10 mouse cellular contexts compared by ENCODE assay signal in genomic region chr11:116695194-116695880, GRCm38 (mm10). TPM values are rescaled to one million over a fixed set of nuclear protein-coding genes. Genes with fewer than 3 reads are reported as not detected.
DNase-seq lines count a peak whose midpoint lies in the region; ATAC-seq and TF ChIP-seq lines count a peak whose summit lies in the region.
"Had no signal": no experiment of that assay in that cellular context is flagged by ENCODE, and none has a peak within 500 bp of the region (broad histone marks: within the 10 kb centered on the region; RNA-seq: fewer than 3 reads in every experiment).

No protein-coding gene starts in this region.

- peak; percentile 27 for DNase-seq in hindbrain, embryonic 10.5 days (ENCODE audit: low spot score)
- no peak for DNase-seq in hindbrain, embryonic 14.5 days (ENCODE audit: low spot score)
- peak; percentile 69 for DNase-seq in R1 (ENCODE audit: low read depth, low spot score)
- DNase-seq in heart, postnatal 36 days = peak; percentile 29 to 35
- no peak for DNase-seq in limb, embryonic 14.5 days (ENCODE audit: low spot score)
- no peak for DNase-seq in B cell, adult 2 months
- DNase-seq in layer of hippocampus, adult 18-20 months (ENCODE audit: low spot score in 2 of 2) = no peak
- DNase-seq: cerebellum, adult 18-20 months had no signal

- H3K4me1 ChIP-seq in hindbrain, embryonic 10.5 days (replicated peaks) = peaks cover 35% of the 10 kb centered on the region
- peaks cover 10% of the 10 kb centered on the region for H3K4me1 ChIP-seq in hindbrain, embryonic 14.5 days (replicated peaks; ENCODE audit: control insufficient read depth, insufficient read depth, low read length)
- H3K4me1 ChIP-seq in limb, embryonic 14.5 days (ENCODE audit: control insufficient read depth, insufficient read depth, low read length) = 0 out of 2 replicates have a peak, but pooled peaks cover 17% of the 10 kb centered on the region
- peaks cover 15% of the 10 kb centered on the region for H3K4me1 ChIP-seq in forebrain, embryonic 15.5 days

- H3K4me2 ChIP-seq in hindbrain, embryonic 14.5 days (replicated peaks) = no peak overlapping the region
- no peak overlapping the region for H3K4me2 ChIP-seq in limb, embryonic 14.5 days (replicated peaks; ENCODE audit: low read depth, low read length, severe bottlenecking)
- H3K4me2 ChIP-seq in forebrain, embryonic 15.5 days (replicated peaks) = no peak overlapping the region

- H3K4me3 ChIP-seq in hindbrain, embryonic 10.5 days = no peak overlapping the region
- H3K4me3 ChIP-seq in hindbrain, embryonic 14.5 days (replicated peaks; ENCODE audit: low read length) = no peak overlapping the region
- H3K4me3 ChIP-seq in limb, embryonic 14.5 days (replicated peaks; ENCODE audit: low read length) = no peak overlapping the region
- H3K4me3 ChIP-seq in forebrain, embryonic 15.5 days = no peak overlapping the region

- H3K36me3 ChIP-seq in hindbrain, embryonic 10.5 days = no peaks in the 10 kb centered on the region
- no peaks in the 10 kb centered on the region for H3K36me3 ChIP-seq in hindbrain, embryonic 14.5 days (replicated peaks; ENCODE audit: control insufficient read depth, insufficient read depth)
- H3K36me3 ChIP-seq in limb, embryonic 14.5 days (ENCODE audit: control insufficient read depth, insufficient read depth, low read length) = no peaks in the 10 kb centered on the region; the same call in 1 of the 2 replicates
- no peaks in the 10 kb centered on the region for H3K36me3 ChIP-seq in forebrain, embryonic 15.5 days

- TF ChIP-seq POLR2A in limb, embryonic 14.5 days (IDR thresholded peaks at IDR 0.05; ENCODE audit: borderline replicate concordance, extremely low read depth, insufficient read depth, insufficient read length) = no peak

- ATAC-seq in hindbrain, embryonic 14.5 days (ENCODE audit: low FRiP score) = no peak
- no peak for ATAC-seq in limb, embryonic 14.5 days (ENCODE audit: low FRiP score, low read depth)
- ATAC-seq in forebrain, embryonic 15.5 days (replicated peaks) = no peak

- 22% methylated on average over 23 of the region's 23 CpGs for WGBS in hindbrain, embryonic 10.5 days
- 19% methylated on average over 23 of the region's 23 CpGs for WGBS in hindbrain, embryonic 14.5 days
- 34% methylated on average over 23 of the region's 23 CpGs for WGBS in limb, embryonic 14.5 days
- 15% methylated on average over 23 of the region's 23 CpGs for WGBS in forebrain, embryonic 15.5 days

- no peak overlapping the region for H3K27ac ChIP-seq in hindbrain, embryonic 10.5 days
- H3K27ac ChIP-seq in hindbrain, embryonic 14.5 days = no peak overlapping the region
- no peak overlapping the region for H3K27ac ChIP-seq in limb, embryonic 14.5 days (replicated peaks; ENCODE audit: low read depth, low read length)
- H3K27ac ChIP-seq in forebrain, embryonic 15.5 days (replicated peaks) = no peak overlapping the region

- intact Hi-C loops in heart, postnatal 36 days (cut with DNase I) = loop anchor here (2.0 to 5.0 kb wide), 2 partner anchors 42 to 53 kb away; no protein-coding TSS in a partner anchor

- no peaks in the 10 kb centered on the region for H3K9me3 ChIP-seq in hindbrain, embryonic 10.5 days
- H3K9me3 ChIP-seq in hindbrain, embryonic 14.5 days (ENCODE audit: control insufficient read depth, low read length) = no peaks in the 10 kb centered on the region
- 0 out of 2 replicates have a peak, but pooled peaks cover under 1% of the 10 kb centered on the region for H3K9me3 ChIP-seq in limb, embryonic 14.5 days (ENCODE audit: control insufficient read depth, low read length)
- H3K9me3 ChIP-seq in forebrain, embryonic 15.5 days = no peaks in the 10 kb centered on the region

- H3K9ac ChIP-seq in hindbrain, embryonic 14.5 days = no peak overlapping the region
- H3K9ac ChIP-seq in limb, embryonic 14.5 days (ENCODE audit: low read depth, low read length, severe bottlenecking) = peak overlapping the region; percentile 72
- H3K9ac ChIP-seq in forebrain, embryonic 15.5 days (replicated peaks) = no peak overlapping the region

- peaks cover 54% of the 10 kb centered on the region for H3K27me3 ChIP-seq in hindbrain, embryonic 10.5 days (ENCODE audit: insufficient read depth, poor library complexity, severe bottlenecking)
- peaks cover 36% of the 10 kb centered on the region for H3K27me3 ChIP-seq in hindbrain, embryonic 14.5 days (ENCODE audit: control insufficient read depth, insufficient read depth, low read length)
- peaks cover 16% of the 10 kb centered on the region; the same call in 1 of the 2 replicates for H3K27me3 ChIP-seq in limb, embryonic 14.5 days (ENCODE audit: control insufficient read depth, insufficient read depth, low read length)
- peaks cover 24% of the 10 kb centered on the region for H3K27me3 ChIP-seq in forebrain, embryonic 15.5 days

RNA-seq across cellular contexts. Expression of gene Cygb, which starts 41.2 kb away (rescaled TPM):
- polyA plus RNA-seq in hindbrain, embryonic 10.5 days (2016; fragmentation: Nextera tagmentation; extraction: Ambion mirVana) = 3.5 and 3.8 TPM in 2 replicates
- polyA plus RNA-seq in hindbrain, embryonic 14.5 days (2014; fragmentation: Nextera tagmentation; extraction: Ambion mirVana) = 26.5 and 29.7 TPM in 2 replicates
- total RNA-seq in heart, postnatal 36 days (2021) = 10 to 100 TPM; 39.8 to 50.8 TPM
- 12.1 and 12.3 TPM in 2 replicates for polyA plus RNA-seq in limb, embryonic 14.5 days (2012; rRNA removed)
- 11.7 and 13.4 TPM in 2 replicates for polyA plus RNA-seq in limb, embryonic 14.5 days (2014; fragmentation: Nextera tagmentation; extraction: Ambion mirVana)
- 15.8 and 16.4 TPM in 2 replicates for polyA plus RNA-seq in forebrain, embryonic 15.5 days (2015; fragmentation: Nextera tagmentation; extraction: Ambion mirVana)
- 10 to 100 TPM; 71.3 to 80.7 TPM for total RNA-seq in layer of hippocampus, adult 18-20 months (2021)
- total RNA-seq: G1E had no signal

RNA-seq across cellular contexts. Expression of gene Prcd, which starts 42.0 kb away (rescaled TPM):
- polyA plus RNA-seq in hindbrain, embryonic 10.5 days (2016; fragmentation: Nextera tagmentation; extraction: Ambion mirVana) = 0.47 and 1.2 TPM in 2 replicates
- 2.8 and 3.5 TPM in 2 replicates for polyA plus RNA-seq in hindbrain, embryonic 14.5 days (2014; fragmentation: Nextera tagmentation; extraction: Ambion mirVana)
- 1 to 10 TPM in 1 of 2 experiments, under 1 TPM in 1; 0.97 to 1.8 TPM for total RNA-seq in heart, postnatal 36 days (2021)
- polyA plus RNA-seq in limb, embryonic 14.5 days (2012; rRNA removed) = 0.38 and 0.85 TPM in 2 replicates
- polyA plus RNA-seq in limb, embryonic 14.5 days (2014; fragmentation: Nextera tagmentation; extraction: Ambion mirVana) = 1.2 and 1.4 TPM in 2 replicates
- 2.0 and 2.4 TPM in 2 replicates for polyA plus RNA-seq in forebrain, embryonic 15.5 days (2015; fragmentation: Nextera tagmentation; extraction: Ambion mirVana)
- 1 to 10 TPM; 5.6 to 5.8 TPM for total RNA-seq in layer of hippocampus, adult 18-20 months (2021)

Comparison
In these comparisons a context has a peak if more than half of its experiments do, and no peak if none do; other contexts are left out.
1. DNase-seq: peak in hindbrain, embryonic 10.5 days (single experiment), R1 (single experiment) and heart, postnatal 36 days (2 of 2); none in hindbrain, embryonic 14.5 days (single experiment), limb, embryonic 14.5 days (single experiment), B cell, adult 2 months (0 of 2) and layer of hippocampus, adult 18-20 months (0 of 2).